Mouse (Mus musculus) hindbrain, postnatal 0 days (tissue): ENCODE measurements at regions not wholly inside any gene's neighbourhood (a gene's known extent, or its start where the extent isn't known, plus 50 kb on each side); places are given as distances from the start of the nearest gene placed in this dataset.

Experiments used
- ATAC-seq: fragments of 200-750 bp; cut with Nextera tagmentation; 2 replicates; pipeline ENCODE4 v1.8.0; 2017; ENCODE audit warnings: mild to moderate bottlenecking, moderate TSS enrichment, moderate library complexity
- DNase-seq: peaks from one replicate; pipeline ENCODE4 v3.0.0-alpha.2; 2015; ENCODE audit warnings: low spot score
- H3K27ac ChIP-seq: fragments of 300-500 bp; sonication (generic); 2 replicates; pipeline ENCODE4 v1.5.1; 2014; ENCODE audit warnings: mild to moderate bottlenecking
- H3K27me3 ChIP-seq: fragments of 300-500 bp; sonication (generic); 2 replicates; pipeline ENCODE4 v1.6.1; 2014; ENCODE audit warnings: low read length, mixed read lengths; ENCODE audit not compliant: insufficient read depth
- H3K36me3 ChIP-seq: fragments of 300-500 bp; sonication (generic); 2 replicates; pipeline ENCODE4 v1.6.1; 2014; ENCODE audit warnings: low read length, mixed read lengths; ENCODE audit not compliant: insufficient read depth
- H3K4me1 ChIP-seq: fragments of 300-500 bp; sonication (generic); 2 replicates; pipeline ENCODE4 v1.6.1; 2014; ENCODE audit warnings: antibody characterized with exemption, low read length, mixed read lengths; ENCODE audit not compliant: insufficient read depth
- H3K4me2 ChIP-seq: fragments of 300-500 bp; sonication (generic); 2 replicates; pipeline ENCODE4 v1.6.1; 2014; ENCODE audit warnings: low read depth, mild to moderate bottlenecking, low read length, moderate library complexity, mixed read lengths
- H3K4me3 ChIP-seq: fragments of 300-500 bp; sonication (generic); 2 replicates; pipeline ENCODE4 v1.5.1; 2014; ENCODE audit warnings: low read length
- H3K9ac ChIP-seq: fragments of 300-500 bp; sonication (generic); replicated peaks from 2 replicates; pipeline ENCODE4 v1.6.1; 2014; ENCODE audit warnings: mild to moderate bottlenecking, low read length, moderate library complexity, mixed read lengths
- H3K9me3 ChIP-seq: fragments of 300-500 bp; sonication (generic); 2 replicates; pipeline ENCODE4 v1.6.1; 2016; ENCODE audit warnings: low read length, mixed read lengths
- CTCF ChIP-seq: IDR thresholded peaks from 2 replicates; pipeline ENCODE4 v1.5.1; 2016; ENCODE audit warnings: antibody characterized with exemption, control low read depth, low read depth
- WGBS: fragments of 180-500 bp; shearing (Covaris S2); extraction: QIAGEN DNeasy Blood & Tissue Kit; methylation state at CpG from one replicate; pipeline ENCODE4 v1.1.7; 2014; 5-methylcytosine and 5-hydroxymethylcytosine counted together

GRCm38 (mm10) chr4:31723501-31723900 lies 240.4 kb upstream of the Map3k7 start:
- no peaks in the 10 kb centered on the region for H3K9me3 ChIP-seq
- H3K9ac ChIP-seq: no peak overlapping the region
- WGBS: 77% methylated on average over 7 of the region's 7 CpGs
- no peak overlapping the region for H3K4me2 ChIP-seq
- no peak for ATAC-seq
- no peak for TF ChIP-seq CTCF
- H3K4me1 ChIP-seq: no peaks in the 10 kb centered on the region
- H3K36me3 ChIP-seq: no peaks in the 10 kb centered on the region
- no peak overlapping the region for H3K27ac ChIP-seq
- no peak for DNase-seq
- no peak overlapping the region for H3K4me3 ChIP-seq
- no peaks in the 10 kb centered on the region for H3K27me3 ChIP-seq

- 52% methylated on average over 2 of the region's 2 CpGs for WGBS
- H3K27me3 ChIP-seq: no peaks in the 10 kb centered on the region
- H3K36me3 ChIP-seq: no peaks in the 10 kb centered on the region
- H3K27ac ChIP-seq: no peak overlapping the region
- no peak for ATAC-seq
- no peak for TF ChIP-seq CTCF
- no peak overlapping the region for H3K4me3 ChIP-seq
- no peaks in the 10 kb centered on the region for H3K4me1 ChIP-seq
- H3K4me2 ChIP-seq: no peak overlapping the region
- H3K9ac ChIP-seq: no peak overlapping the region
- DNase-seq: no peak
- no peaks in the 10 kb centered on the region for H3K9me3 ChIP-seq
These were observed 239.5 kb upstream of the Map3k7 start for GRCm38 (mm10) chr4:31724400-31724799.

DNA sequence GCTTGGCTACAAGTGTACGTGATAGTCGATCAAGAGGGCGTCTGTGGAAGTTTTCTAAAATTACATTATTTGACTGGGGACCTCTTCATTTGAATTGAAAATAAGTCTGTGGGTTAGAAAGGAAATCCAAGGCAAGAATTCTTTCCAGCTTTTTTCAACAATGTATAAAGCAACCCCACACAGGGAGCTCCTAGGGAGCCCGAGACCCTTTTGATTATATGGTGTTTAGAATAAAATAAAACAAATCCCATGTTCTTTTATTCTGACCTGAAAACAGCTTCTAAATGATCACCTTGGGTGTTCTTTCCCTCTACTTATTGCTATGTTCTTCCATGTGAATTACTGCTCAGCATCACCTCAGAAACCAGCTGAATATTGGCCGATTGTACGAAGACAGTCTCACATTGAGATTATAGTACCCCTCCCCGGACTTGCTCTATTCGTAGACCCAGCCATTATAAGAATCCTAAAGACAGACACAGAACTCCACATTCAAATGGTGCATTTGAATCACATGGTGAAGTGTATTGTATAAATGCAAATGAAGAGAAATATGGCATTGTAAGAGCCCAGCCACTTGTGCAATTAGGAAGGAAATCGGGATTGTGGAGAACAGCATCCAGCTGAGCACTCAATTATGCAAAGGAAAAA lies 236.3 kb upstream of the Map3k7 start:
- no peaks in the 10 kb centered on the region for H3K36me3 ChIP-seq
- no peak overlapping the region for H3K9ac ChIP-seq
- DNase-seq: no peak
- H3K4me2 ChIP-seq: no peak overlapping the region
- ATAC-seq: no peak
- no peaks in the 10 kb centered on the region for H3K27me3 ChIP-seq
- H3K4me3 ChIP-seq: no peak overlapping the region
- no peak for TF ChIP-seq CTCF
- no peaks in the 10 kb centered on the region for H3K9me3 ChIP-seq
- H3K4me1 ChIP-seq: no peaks in the 10 kb centered on the region
- WGBS: 45% methylated on average over 9 of the region's 9 CpGs
- no peak overlapping the region for H3K27ac ChIP-seq

GRCm38 (mm10) chr4:31728149-31728516 lies 235.8 kb upstream of the Map3k7 start:
- no peaks in the 10 kb centered on the region for H3K36me3 ChIP-seq
- DNase-seq: no peak
- no peak overlapping the region for H3K4me2 ChIP-seq
- ATAC-seq: no peak
- H3K27ac ChIP-seq: no peak overlapping the region
- H3K4me1 ChIP-seq: no peaks in the 10 kb centered on the region
- no peaks in the 10 kb centered on the region for H3K9me3 ChIP-seq
- H3K4me3 ChIP-seq: no peak overlapping the region
- 71% methylated on average over 3 of the region's 3 CpGs for WGBS
- no peak for TF ChIP-seq CTCF
- no peaks in the 10 kb centered on the region for H3K27me3 ChIP-seq
- no peak overlapping the region for H3K9ac ChIP-seq

- TF ChIP-seq CTCF: no peak
- H3K4me1 ChIP-seq: no peaks in the 10 kb centered on the region
- WGBS: 72% methylated on average over 3 of the region's 3 CpGs
- no peak for ATAC-seq
- DNase-seq: no peak
- no peak overlapping the region for H3K27ac ChIP-seq
- H3K4me2 ChIP-seq: no peak overlapping the region
- no peaks in the 10 kb centered on the region for H3K27me3 ChIP-seq
- H3K9ac ChIP-seq: no peak overlapping the region
- H3K4me3 ChIP-seq: no peak overlapping the region
- no peaks in the 10 kb centered on the region for H3K36me3 ChIP-seq
- no peaks in the 10 kb centered on the region for H3K9me3 ChIP-seq
These were observed 220.1 kb upstream of the Map3k7 start for GRCm38 (mm10) chr4:31743776-31744175.

GRCm38 (mm10) chr4:31744431-31744830 lies 219.5 kb upstream of the Map3k7 start:
- Histone ChIP-seq H3K4me2 (no peak overlapping the region), H3K27me3 (no peaks in the 10 kb centered on the region), H3K9me3 (no peaks in the 10 kb centered on the region), H3K27ac (no peak overlapping the region), H3K4me3 (no peak overlapping the region), H3K36me3 (no peaks in the 10 kb centered on the region), H3K4me1 (no peaks in the 10 kb centered on the region), H3K9ac (no peak overlapping the region)
- ATAC-seq (no peak), DNase-seq (no peak)
- no peak for TF ChIP-seq CTCF
- 49% methylated on average over 4 of the region's 4 CpGs for WGBS

DNA sequence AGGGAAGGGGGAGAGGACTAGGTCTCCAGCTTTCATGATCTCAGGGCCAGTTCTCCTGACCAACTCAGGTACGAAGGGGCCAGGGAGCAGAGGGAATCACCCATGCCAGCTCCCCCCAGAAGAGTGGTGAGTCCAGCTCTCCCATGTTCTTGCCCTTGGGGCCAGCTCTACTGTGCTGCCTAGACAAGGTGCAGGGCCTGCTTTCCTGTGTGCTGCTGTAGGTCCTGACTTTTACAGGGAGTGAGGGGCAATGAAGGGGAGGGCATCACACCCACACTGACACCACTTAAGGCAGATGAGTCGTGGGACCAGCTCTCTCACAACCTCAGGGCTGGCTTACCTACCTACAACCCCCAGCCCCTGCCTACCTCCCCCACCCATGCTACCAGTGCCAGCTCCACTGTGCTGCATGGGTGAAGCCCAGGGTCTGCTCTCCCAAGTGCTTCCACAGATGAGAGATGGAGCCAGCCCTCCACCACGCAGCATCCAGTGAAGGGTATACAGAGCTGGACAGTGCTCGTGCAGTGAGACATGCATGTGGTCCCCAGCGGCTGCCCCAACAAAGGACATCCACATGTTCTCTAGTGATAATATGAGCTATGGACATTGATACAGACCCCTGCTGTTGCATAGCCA lies 210.1 kb upstream of the Map3k7 start:
- whole genome bisulfite sequencing: 84% methylated on average over 5 of the region's 5 CpGs
- ATAC-seq: 0 out of 2 replicates have a peak, but pooled peaks have one; percentile 12

More for the DNA sequence above, 210.1 kb upstream of the Map3k7 start:
- H3K4me2 ChIP-seq: no peak overlapping the region
- no peak overlapping the region for H3K4me3 ChIP-seq
- H3K27ac ChIP-seq: no peak overlapping the region
- H3K4me1 ChIP-seq: no peaks in the 10 kb centered on the region
- DNase-seq: no peak
- H3K9ac ChIP-seq: no peak overlapping the region
- no peaks in the 10 kb centered on the region for H3K36me3 ChIP-seq
- no peak for TF ChIP-seq CTCF
- H3K9me3 ChIP-seq: no peaks in the 10 kb centered on the region
- H3K27me3 ChIP-seq: no peaks in the 10 kb centered on the region
